Mouse (Mus musculus): Measurements from ENCODE around the gene Csnka2ip. TPM values are rescaled to one million over a fixed set of nuclear protein-coding genes. Genes with fewer than 3 reads are reported as not detected.

Gene Csnka2ip
- not detected in 2 replicates for total RNA-seq (2012; rRNA removed)
- polyA plus RNA-seq (2012; ENCODE audit: insufficient read depth in 1 of 2, insufficient read length in 2 of 2, low read depth in 1 of 2, low replicate concordance in 2 of 2, missing spikeins in 1 of 2) = not detected

DNA sequence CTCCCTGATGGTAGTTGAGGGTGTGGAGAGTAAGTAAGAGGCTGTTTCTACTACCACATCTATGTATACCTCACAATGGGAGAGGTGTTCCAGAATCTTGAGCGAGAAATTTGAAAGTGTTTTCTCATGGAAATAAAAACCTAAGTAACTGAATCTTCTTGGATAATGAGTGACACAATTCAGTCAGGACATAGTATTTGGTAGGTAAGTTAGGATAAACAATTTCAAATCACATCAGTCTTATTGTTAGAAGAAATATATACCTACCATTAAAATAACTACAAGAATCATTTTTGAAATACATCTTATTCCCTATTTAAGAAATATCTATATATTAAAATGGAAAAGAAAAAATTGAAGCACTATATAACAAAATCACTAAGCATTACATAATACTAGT is at the start of gene Csnka2ip:
Gene Csnka2ip, minus strand, starts transcription at position 101 of the 400 bp plus-strand sequence.
- Histone ChIP-seq H3K9me3 (replicated peaks; ENCODE audit: insufficient read depth, low read length) (no peaks in the 10 kb centered on the region), H3K36me3 (ENCODE audit: control insufficient read depth in 1 of 2, insufficient read depth in 2 of 2, low read length in 2 of 2) (no peaks in the 10 kb centered on the region), H3K4me1 (ENCODE audit: control insufficient read depth in 1 of 2, insufficient read depth in 2 of 2, low read length in 2 of 2) (no peaks in the 10 kb centered on the region), H3K79me2 (ENCODE audit: control insufficient read depth, insufficient read depth, low read length, poor library complexity) (no peaks in the 10 kb centered on the region), H3K27ac (ENCODE audit: control insufficient read depth, low read depth, low read length) (no peak within 1 kb of the TSS), H3K4me3 (ENCODE audit: control insufficient read depth in 1 of 2, insufficient read depth in 1 of 2, low read depth in 2 of 2, low read length in 2 of 2) (no peak within 1 kb of the TSS), H3K27me3 (ENCODE audit: control insufficient read depth in 1 of 2, insufficient read depth in 2 of 2, low read length in 2 of 2) (no peaks in the 10 kb centered on the region), H3K9ac (ENCODE audit: control insufficient read depth, low read depth, low read length, poor library complexity, severe bottlenecking) (no peak within 1 kb of the TSS)
- no peak for TF ChIP-seq SIN3A (IDR thresholded peaks at IDR 0.05; ENCODE audit: low read length)
- no peak for TF ChIP-seq CHD2 (IDR thresholded peaks at IDR 0.05; ENCODE audit: low read length)
- no peak for TF ChIP-seq HCFC1 (IDR thresholded peaks at IDR 0.05; ENCODE audit: low read depth, low read length)
- TF ChIP-seq ETS1 (IDR thresholded peaks at IDR 0.05; ENCODE audit: low read depth, low read length) = no peak
- no peak for TF ChIP-seq CTCF (IDR thresholded peaks at IDR 0.05 in 2 of 3, conservative IDR thresholded peaks at IDR 0.05 in 1 of 3; ENCODE audit: control insufficient read depth in 1 of 3, insufficient read depth in 1 of 3, low read depth in 2 of 3, low read length in 3 of 3, poor library complexity in 1 of 3, severe bottlenecking in 1 of 3)
- no peak for TF ChIP-seq GATA1 (IDR thresholded peaks at IDR 0.05; ENCODE audit: low read depth, low read length)
- TF ChIP-seq BHLHE40 (IDR thresholded peaks at IDR 0.05; ENCODE audit: borderline replicate concordance, low read depth, low read length) = no peak
- no peak for TF ChIP-seq ZKSCAN1 (IDR thresholded peaks at IDR 0.05; ENCODE audit: low read depth, low read length)
- TF ChIP-seq SMC3 (IDR thresholded peaks at IDR 0.05; ENCODE audit: low read depth, low read length) = no peak
- no peak for DNase-seq (ENCODE audit: low read depth, low spot score)

DNA sequence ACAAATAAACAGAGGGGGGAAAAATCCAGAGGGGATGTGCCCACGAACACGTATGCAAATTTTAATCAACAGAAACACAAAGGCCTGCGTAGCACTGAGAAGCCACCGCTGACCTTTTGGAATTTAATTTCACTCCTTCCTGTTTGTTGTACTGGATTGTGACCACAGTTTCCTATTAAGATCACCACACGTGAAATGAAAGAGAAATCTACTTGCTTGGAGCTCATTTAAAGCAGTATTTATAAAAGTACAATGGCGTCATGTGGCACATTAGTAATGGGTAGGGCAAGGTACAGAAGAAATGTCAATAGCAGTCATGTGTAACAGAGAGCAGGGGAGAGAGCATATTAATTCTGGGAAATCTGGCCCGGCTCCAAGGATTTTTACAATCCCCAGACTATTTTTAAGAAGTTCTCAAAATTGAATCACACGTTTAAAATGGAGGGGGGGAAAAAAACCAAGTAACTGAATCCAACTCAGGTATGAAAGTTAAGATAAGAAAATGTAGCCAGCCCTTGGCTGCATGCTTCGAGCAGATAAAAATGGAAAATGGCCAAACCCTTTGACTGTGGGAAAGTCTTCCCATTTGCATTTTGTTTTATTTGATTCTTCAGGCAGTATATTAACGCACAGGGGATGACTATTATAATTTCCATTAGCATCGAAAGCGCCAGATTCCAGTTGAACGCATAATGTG is 47.5 kb upstream of the Csnka2ip start:
- Histone ChIP-seq H3K4me1 (ENCODE audit: control insufficient read depth in 1 of 2, insufficient read depth in 2 of 2, low read length in 2 of 2) (no peaks in the 10 kb centered on the region), H3K36me3 (ENCODE audit: control insufficient read depth in 1 of 2, insufficient read depth in 2 of 2, low read length in 2 of 2) (no peaks in the 10 kb centered on the region), H3K27ac (ENCODE audit: control insufficient read depth, low read depth, low read length) (no peak overlapping the region), H3K27me3 (ENCODE audit: control insufficient read depth in 1 of 2, insufficient read depth in 2 of 2, low read length in 2 of 2) (no peaks in the 10 kb centered on the region), H3K4me3 (ENCODE audit: control insufficient read depth in 1 of 2, insufficient read depth in 1 of 2, low read depth in 2 of 2, low read length in 2 of 2) (no peak overlapping the region), H3K9ac (ENCODE audit: control insufficient read depth, low read depth, low read length, poor library complexity, severe bottlenecking) (no peak overlapping the region), H3K79me2 (ENCODE audit: control insufficient read depth, insufficient read depth, low read length, poor library complexity) (no peaks in the 10 kb centered on the region), H3K9me3 (replicated peaks; ENCODE audit: insufficient read depth, low read length) (no peaks in the 10 kb centered on the region)
- no peak for DNase-seq (ENCODE audit: low read depth, low spot score)
- TF ChIP-seq CHD1 (IDR thresholded peaks at IDR 0.05; ENCODE audit: low read depth, low read length) (no peak), MAZ (IDR thresholded peaks at IDR 0.05; ENCODE audit: low read depth, low read length) (no peak), E2F4 (IDR thresholded peaks at IDR 0.05; ENCODE audit: borderline replicate concordance, low read depth, low read length) (no peak), POLR2A (IDR thresholded peaks at IDR 0.05; ENCODE audit: control insufficient read depth in 1 of 2, insufficient read depth in 1 of 2, low read depth in 1 of 2, low read length in 2 of 2, poor library complexity in 1 of 2) (no peak), USF2 (IDR thresholded peaks at IDR 0.05; ENCODE audit: borderline replicate concordance in 1 of 2, insufficient read depth in 1 of 2, low read depth in 1 of 2, low read length in 2 of 2) (no peak), GATA1 (IDR thresholded peaks at IDR 0.05; ENCODE audit: low read depth, low read length) (no peak), SMC3 (IDR thresholded peaks at IDR 0.05; ENCODE audit: low read depth, low read length) (no peak), CHD2 (IDR thresholded peaks at IDR 0.05; ENCODE audit: low read length) (no peak), BHLHE40 (IDR thresholded peaks at IDR 0.05; ENCODE audit: borderline replicate concordance, low read depth, low read length) (no peak), MYC (IDR thresholded peaks at IDR 0.05; ENCODE audit: low read depth, low read length) (no peak), EP300 (IDR thresholded peaks at IDR 0.05; ENCODE audit: low read depth in 1 of 2, low read length in 2 of 2) (no peak), CTCF (IDR thresholded peaks at IDR 0.05 in 2 of 3, conservative IDR thresholded peaks at IDR 0.05 in 1 of 3; ENCODE audit: control insufficient read depth in 1 of 3, insufficient read depth in 1 of 3, low read depth in 2 of 3, low read length in 3 of 3, poor library complexity in 1 of 3, severe bottlenecking in 1 of 3) (no peak)

Measured in MEL (cell line).